Mouse (Mus musculus) bone marrow, adult 2 months (tissue): ENCODE results near the gene Rptor.

Experiments
- CTCF ChIP-seq: fragments of 200-500 bp; IDR thresholded peaks from 2 replicates; pipeline ENCODE4 v1.5.1; 2011; ENCODE audit warnings: low read length, control low read depth; ENCODE audit not compliant: control insufficient read depth, insufficient read depth
- POLR2A ChIP-seq: fragments of 200-500 bp; IDR thresholded peaks from 2 replicates; pipeline ENCODE4 v1.6.1; 2011; ENCODE audit warnings: low read depth, mild to moderate bottlenecking, control low read depth, low read length, borderline replicate concordance; ENCODE audit not compliant: control insufficient read depth

DNA sequence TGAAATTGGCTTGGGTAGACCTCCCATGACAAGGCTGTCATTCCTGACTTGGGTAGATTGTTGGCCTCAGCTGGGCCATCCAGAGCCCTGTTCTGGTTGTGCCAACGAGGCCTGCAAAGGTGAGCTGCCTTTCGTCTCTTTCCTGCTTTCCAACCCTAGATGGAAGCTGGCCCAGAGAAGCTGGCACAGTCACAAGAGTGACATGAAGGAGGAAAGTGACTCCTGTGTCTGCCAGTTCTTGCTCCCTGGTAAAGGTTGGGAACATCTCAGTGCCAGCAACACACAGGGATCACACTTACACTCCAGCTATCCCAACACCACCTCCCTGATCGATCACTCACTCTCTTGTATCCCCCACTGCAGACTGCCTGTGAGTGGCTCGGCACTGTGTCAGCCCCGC lies 303.1 kb downstream of the Rptor start:
- TF ChIP-seq CTCF (no peak), POLR2A (no peak)
